Mouse (Mus musculus) R1 (cell line): ENCODE results near the gene Fscn2.

Source experiments
- DNase-seq: peaks from one replicate; pipeline ENCODE4 v3.0.0-alpha.2; 2018; ENCODE audit warnings: low read depth, low spot score

Fscn2 gene

GRCm38 (mm10) chr11:120359391-120359790 is 1.9 kb upstream of the Fscn2 start:
- no peak for DNase-seq

GRCm38 (mm10) chr11:120360062-120360461 is 1.3 kb upstream of the Fscn2 start:
- DNase-seq, result no peak

GRCm38 (mm10) chr11:120360755-120361154 is 579 bp upstream of the Fscn2 start:
- DNase-seq, result no peak

- no peak for DNase-seq
Measured at GRCm38 (mm10) chr11:120362891-120363290, 1.6 kb downstream of the Fscn2 start.

- peak; percentile 44 for DNase-seq
Measured at GRCm38 (mm10) chr11:120366443-120367027, 5.2 kb downstream of the Fscn2 start.

GRCm38 (mm10) chr11:120369656-120370055 is 8.3 kb downstream of the Fscn2 start:
- DNase-seq, result peak; percentile 78

GRCm38 (mm10) chr11:120373025-120373424 is 11.7 kb downstream of the Fscn2 start:
- peak; percentile 77 for DNase-seq

GRCm38 (mm10) chr11:120373820-120374586 is 12.7 kb downstream of the Fscn2 start:
- DNase-seq, result no peak

- DNase-seq, result no peak
Measured at GRCm38 (mm10) chr11:120375324-120375723, 14.0 kb downstream of the Fscn2 start.

- no peak for DNase-seq
Measured at GRCm38 (mm10) chr11:120376302-120377160, 15.2 kb downstream of the Fscn2 start.

GRCm38 (mm10) chr11:120377337-120377736 is 16.0 kb downstream of the Fscn2 start:
- no peak for DNase-seq

GRCm38 (mm10) chr11:120378031-120378610 is 16.8 kb downstream of the Fscn2 start:
- DNase-seq, result no peak

- peak; percentile 95 for DNase-seq
Measured at GRCm38 (mm10) chr11:120378611-120379540, 17.5 kb downstream of the Fscn2 start, which contains the start of gene Faap100. Gene Faap100, minus strand, starts transcription at chr11:120378764.

GRCm38 (mm10) chr11:120380271-120380670 is 18.9 kb downstream of the Fscn2 start:
- DNase-seq, result no peak

GRCm38 (mm10) chr11:120381157-120381556 is 19.8 kb downstream of the Fscn2 start:
- no peak for DNase-seq

- no peak for DNase-seq
Measured at GRCm38 (mm10) chr11:120382509-120382908, 21.2 kb downstream of the Fscn2 start.

GRCm38 (mm10) chr11:120386632-120387031 is 25.3 kb downstream of the Fscn2 start:
- no peak for DNase-seq

- peak; percentile 45 for DNase-seq
Measured at GRCm38 (mm10) chr11:120387157-120387556, 25.8 kb downstream of the Fscn2 start.

GRCm38 (mm10) chr11:120388580-120388979 is 27.2 kb downstream of the Fscn2 start:
- no peak for DNase-seq

- no peak for DNase-seq
Measured at GRCm38 (mm10) chr11:120395661-120396060, 34.3 kb downstream of the Fscn2 start.

GRCm38 (mm10) chr11:120397602-120398001 is 36.3 kb downstream of the Fscn2 start:
- no peak for DNase-seq
